Mouse (Mus musculus) liver, embryonic 16.5 days (tissue): ENCODE results near the gene Dennd4b. TPM values are rescaled to one million over a fixed set of nuclear protein-coding genes. Genes with fewer than 3 reads are reported as not detected.
"Not testable (repeated sequence)": the region's sequence is repeated elsewhere in the genome, so short reads cannot be mapped to it uniquely, and the experiment has no call there.

Experiments used
- ATAC-seq: fragments of 200-750 bp; cut with Nextera tagmentation; 2 replicates; pipeline ENCODE4 v1.8.0; 2017; ENCODE audit warnings: low read depth, mild to moderate bottlenecking, moderate number of reproducible peaks, moderate library complexity
- H3K27ac ChIP-seq: fragments of 300-500 bp; sonication (generic); 2 replicates; pipeline ENCODE4 v1.5.1; 2014; ENCODE audit warnings: mild to moderate bottlenecking, low read length
- H3K27me3 ChIP-seq: fragments of 300-500 bp; sonication (generic); 2 replicates; pipeline ENCODE4 v1.6.1; 2014; ENCODE audit warnings: low read depth, low read length, mixed read lengths; ENCODE audit not compliant: control insufficient read depth, insufficient read depth
- H3K36me3 ChIP-seq: fragments of 300-500 bp; sonication (generic); 2 replicates; pipeline ENCODE4 v1.6.1; 2014; ENCODE audit warnings: mild to moderate bottlenecking; ENCODE audit not compliant: control insufficient read depth, insufficient read depth
- H3K4me1 ChIP-seq: fragments of 300-500 bp; sonication (generic); 2 replicates; pipeline ENCODE4 v1.6.1; 2014; ENCODE audit warnings: low read depth, low read length, mixed read lengths; ENCODE audit not compliant: control insufficient read depth
- H3K4me2 ChIP-seq: fragments of 300-500 bp; sonication (generic); 2 replicates; pipeline ENCODE4 v1.6.1; 2014; ENCODE audit warnings: low read depth, low read length, mixed read lengths
- H3K4me3 ChIP-seq: fragments of 300-500 bp; sonication (generic); 2 replicates; pipeline ENCODE4 v1.5.1; 2014; ENCODE audit warnings: low read depth, mild to moderate bottlenecking, low read length
- H3K9ac ChIP-seq: fragments of 300-500 bp; sonication (generic); 2 replicates; pipeline ENCODE4 v1.6.1; 2014; ENCODE audit warnings: low read depth, low read length
- H3K9me3 ChIP-seq: fragments of 300-500 bp; sonication (generic); replicated peaks from 2 replicates; pipeline ENCODE4 v1.6.1; 2016; ENCODE audit warnings: low read length; ENCODE audit not compliant: control insufficient read depth
- WGBS: fragments of 180-500 bp; shearing (Covaris S2); extraction: QIAGEN DNeasy Blood & Tissue Kit; methylation state at CpG from one replicate; pipeline ENCODE4 v1.1.7; 2014; ENCODE audit not compliant: insufficient replicate concordance; 5-methylcytosine and 5-hydroxymethylcytosine counted together
- polyA plus RNA-seq: library from polyadenylated mRNA; unstranded; fragments of >200 nt; fragmentation: Nextera tagmentation; extraction: Ambion mirVana; gene quantifications from 2 replicates; pipeline ENCODE4 v1.2.1, GENCODE M21; 2015

The Dennd4b gene
- polyA plus RNA-seq, 1 experiment from 2014 or later: 2.8 TPM

DNA sequence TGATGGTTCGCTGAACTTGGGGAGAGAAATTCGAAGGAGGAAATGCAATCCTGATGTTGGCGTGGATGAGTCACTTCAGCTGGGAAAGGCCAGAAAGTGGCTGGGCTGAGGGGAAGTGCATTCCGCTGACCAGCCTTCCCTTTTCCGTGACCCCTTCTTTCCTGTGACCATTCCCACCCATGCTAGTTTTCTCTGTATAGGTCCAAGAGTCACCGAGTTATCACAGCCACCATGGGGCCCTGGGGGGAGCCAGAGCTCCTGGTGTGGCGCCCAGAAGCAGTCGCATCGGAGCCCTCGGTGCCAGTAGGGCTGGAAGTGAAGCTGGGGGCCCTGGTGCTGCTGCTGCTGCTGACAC, 16.3 kb upstream of the Dennd4b start:
- H3K9me3 ChIP-seq: no peaks in the 10 kb centered on the region
- peak overlapping the region; percentile 75 for H3K27ac ChIP-seq

DNA sequence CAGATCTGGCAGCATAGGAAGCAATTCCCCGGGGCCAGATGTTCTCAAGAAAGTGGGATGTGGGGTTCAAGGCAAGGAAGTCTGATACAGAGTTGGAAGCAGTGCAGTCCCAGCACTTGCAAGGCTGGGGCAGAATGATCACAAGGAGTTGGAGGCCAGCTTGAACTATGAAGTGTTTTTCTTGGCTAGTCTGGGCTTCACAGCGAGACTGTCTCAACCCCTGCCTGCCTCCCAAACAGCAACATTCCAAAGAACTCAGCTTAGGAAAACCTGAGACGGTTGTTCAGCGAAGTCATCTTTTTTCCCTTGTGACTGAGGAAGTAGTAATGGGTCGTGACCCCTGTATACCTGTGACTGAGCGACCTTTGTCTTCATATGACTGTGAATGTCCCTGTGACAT, 14.2 kb upstream of the Dennd4b start:
- H3K9me3 ChIP-seq: no peaks in the 10 kb centered on the region
- H3K9ac ChIP-seq: no peak overlapping the region
- peaks cover 23% of the 10 kb centered on the region for H3K4me1 ChIP-seq
- H3K36me3 ChIP-seq: no peaks in the 10 kb centered on the region; the same call in 1 of the 2 replicates
- no peaks in the 10 kb centered on the region for H3K27me3 ChIP-seq
- ATAC-seq: no peak
- 77% methylated on average over 6 of the region's 6 CpGs for WGBS
- H3K4me3 ChIP-seq: no peak overlapping the region
- H3K27ac ChIP-seq: no peak overlapping the region
- H3K4me2 ChIP-seq: no peak overlapping the region

More for the DNA sequence above, 16.3 kb upstream of the Dennd4b start:
- ATAC-seq: peak; percentile 25; the same call in 1 of the 2 replicates
- H3K4me3 ChIP-seq: peak overlapping the region; percentile 75
- peak overlapping the region; percentile 85 for H3K4me2 ChIP-seq
- no peaks in the 10 kb centered on the region; the same call in 1 of the 2 replicates for H3K36me3 ChIP-seq
- peak overlapping the region; percentile 76 for H3K9ac ChIP-seq
- peaks cover 16% of the 10 kb centered on the region for H3K4me1 ChIP-seq
- no peaks in the 10 kb centered on the region for H3K27me3 ChIP-seq
- 2% methylated on average over 10 of the region's 10 CpGs for WGBS

DNA sequence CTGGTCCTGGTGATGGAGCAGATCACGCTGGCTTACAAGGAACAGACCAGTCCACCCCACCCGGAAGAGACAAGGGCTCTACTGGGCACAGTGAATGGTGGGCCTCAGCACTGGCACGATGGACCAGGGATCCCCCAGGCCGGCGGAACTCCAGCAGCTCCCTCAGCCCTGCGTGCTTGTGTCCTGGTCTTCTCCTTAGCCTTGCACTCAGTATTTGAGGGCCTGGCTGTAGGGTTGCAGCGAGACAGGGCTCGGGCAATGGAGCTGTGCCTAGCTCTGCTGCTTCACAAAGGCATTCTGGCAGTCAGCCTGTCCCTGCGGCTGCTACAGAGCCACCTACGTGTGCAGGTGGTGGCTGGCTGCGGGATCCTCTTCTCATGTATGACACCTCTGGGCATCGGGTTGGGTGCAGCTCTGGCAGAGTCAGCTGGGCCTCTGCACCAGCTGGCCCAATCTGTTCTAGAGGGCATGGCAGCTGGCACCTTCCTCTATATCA, 13.2 kb upstream of the Dennd4b start:
- H3K4me1 ChIP-seq: peaks cover 23% of the 10 kb centered on the region
- WGBS: 86% methylated on average over 8 of the region's 12 CpGs
- ATAC-seq, H3K9ac ChIP-seq, H3K9me3 ChIP-seq, H3K4me3 ChIP-seq, H3K4me2 ChIP-seq, H3K27ac ChIP-seq, H3K27me3 ChIP-seq, H3K36me3 ChIP-seq: not testable (repeated sequence)

DNA sequence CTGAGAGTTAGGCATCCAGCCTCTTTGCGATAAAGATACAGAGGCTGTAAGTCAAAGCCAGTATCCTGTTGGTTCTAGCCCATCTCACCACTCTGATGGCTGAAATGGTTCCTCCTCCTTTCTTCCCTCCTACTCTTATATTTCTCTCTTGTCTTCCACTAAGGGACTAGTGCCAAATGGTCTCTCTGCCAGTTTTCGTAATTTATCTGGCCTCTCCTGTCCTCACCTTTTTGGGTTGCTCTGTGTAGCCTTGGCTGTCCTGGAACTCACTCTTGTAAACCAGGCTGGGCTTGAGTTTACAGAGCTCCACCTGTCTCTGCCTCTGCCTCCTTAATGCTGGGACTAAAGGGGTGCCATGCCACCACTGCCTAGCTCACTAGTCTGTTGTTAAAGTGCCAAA, 12.3 kb upstream of the Dennd4b start:
- not testable (repeated sequence) for H3K4me3 ChIP-seq, ATAC-seq, H3K4me2 ChIP-seq, H3K9ac ChIP-seq, H3K36me3 ChIP-seq, H3K27me3 ChIP-seq, H3K9me3 ChIP-seq, H3K27ac ChIP-seq
- 69% methylated on average over 2 of the region's 2 CpGs for WGBS
- peaks cover 20% of the 10 kb centered on the region for H3K4me1 ChIP-seq

DNA sequence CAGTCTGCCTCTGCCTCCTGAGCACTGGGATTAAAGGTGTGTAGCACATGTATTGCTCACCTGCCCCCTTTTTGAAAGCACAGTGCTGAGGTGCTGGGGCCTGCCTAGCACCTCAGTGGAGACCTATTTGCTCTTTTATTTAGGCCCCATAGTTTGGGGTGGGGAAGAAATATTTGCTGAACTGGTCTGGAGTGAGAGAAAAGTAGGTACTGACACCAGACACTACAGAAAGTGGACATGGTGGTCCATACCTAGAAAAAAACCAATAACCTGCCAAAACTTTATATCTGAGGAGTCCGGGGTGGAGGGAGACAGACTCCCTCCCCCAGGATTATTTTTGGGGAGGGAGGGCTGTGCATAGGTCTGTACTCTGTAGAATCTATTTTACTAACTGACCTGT, 11.8 kb upstream of the Dennd4b start:
- ATAC-seq, H3K9ac ChIP-seq, H3K27ac ChIP-seq, H3K9me3 ChIP-seq, H3K36me3 ChIP-seq, H3K27me3 ChIP-seq, H3K4me2 ChIP-seq, H3K4me3 ChIP-seq: not testable (repeated sequence)
- peaks cover 19% of the 10 kb centered on the region for H3K4me1 ChIP-seq
- WGBS: 54% methylated on average over 1 of the region's 1 CpGs

- Histone ChIP-seq H3K36me3 (no peaks in the 10 kb centered on the region; the same call in 1 of the 2 replicates), H3K4me1 (peaks cover 12% of the 10 kb centered on the region), H3K9me3 (no peaks in the 10 kb centered on the region), H3K27me3 (no peaks in the 10 kb centered on the region), H3K27ac (peak within 1 kb of the TSS; percentile 85), H3K9ac (peak within 1 kb of the TSS; percentile 85), H3K4me2 (peak within 1 kb of the TSS; percentile 85), H3K4me3 (peak within 1 kb of the TSS; percentile 83)
- WGBS: 2% methylated on average over 40 of the region's 40 CpGs
- peak; percentile 99 for ATAC-seq
Measured at GRCm38 (mm10) chr3:90253653-90254418, 11.1 kb upstream of the Dennd4b start, which contains the start of gene Crtc2. Gene Crtc2 (plus strand): TSS chr3:90254163.

DNA sequence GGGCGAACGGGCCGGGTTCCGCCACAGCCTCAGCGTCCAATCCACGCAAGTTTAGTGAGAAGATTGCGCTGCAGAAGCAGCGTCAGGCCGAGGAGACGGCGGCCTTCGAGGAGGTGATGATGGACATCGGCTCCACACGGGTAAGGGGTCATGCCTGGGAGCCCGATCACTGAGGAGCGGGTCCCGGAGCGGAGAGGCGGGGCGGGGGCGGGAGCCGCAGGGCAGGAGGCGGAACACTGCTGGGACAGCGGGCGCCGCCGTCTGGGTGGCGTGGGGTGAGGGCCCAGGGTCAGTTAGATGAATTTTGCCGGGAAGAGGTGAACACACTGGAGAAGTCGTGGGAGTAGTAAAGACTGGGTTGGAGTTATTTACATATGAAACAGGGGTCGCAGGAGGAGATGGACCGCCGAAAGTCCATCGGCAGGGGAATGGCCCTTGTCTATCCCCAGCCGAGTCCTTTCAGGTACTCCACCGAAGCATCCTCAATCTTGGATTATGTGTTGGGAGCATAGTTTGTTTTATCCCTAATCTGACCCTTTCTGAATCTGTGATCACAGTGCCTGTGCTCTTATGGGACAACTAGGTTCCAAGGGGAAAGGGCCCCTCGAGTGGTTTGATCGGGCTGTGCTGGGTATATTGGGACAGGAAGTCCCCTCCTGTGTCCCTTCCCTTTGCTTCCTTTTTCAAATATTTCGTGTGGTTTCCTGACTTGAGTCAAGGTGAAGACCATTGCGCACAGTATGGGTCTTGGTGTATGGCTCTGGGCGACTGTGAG, 10.4 kb upstream of the Dennd4b start:
- WGBS: under 1% methylated on average over 41 of the region's 41 CpGs
- peaks cover 4% of the 10 kb centered on the region for H3K36me3 ChIP-seq
- peak overlapping the region; percentile 85 for H3K4me2 ChIP-seq
- peaks cover 7% of the 10 kb centered on the region for H3K4me1 ChIP-seq
- H3K27me3 ChIP-seq: no peaks in the 10 kb centered on the region
- H3K27ac ChIP-seq: peak overlapping the region; percentile 85
- H3K9me3 ChIP-seq: no peaks in the 10 kb centered on the region
- H3K4me3 ChIP-seq: peak overlapping the region; percentile 83
- H3K9ac ChIP-seq: peak overlapping the region; percentile 85
- ATAC-seq: peak; percentile 66

DNA sequence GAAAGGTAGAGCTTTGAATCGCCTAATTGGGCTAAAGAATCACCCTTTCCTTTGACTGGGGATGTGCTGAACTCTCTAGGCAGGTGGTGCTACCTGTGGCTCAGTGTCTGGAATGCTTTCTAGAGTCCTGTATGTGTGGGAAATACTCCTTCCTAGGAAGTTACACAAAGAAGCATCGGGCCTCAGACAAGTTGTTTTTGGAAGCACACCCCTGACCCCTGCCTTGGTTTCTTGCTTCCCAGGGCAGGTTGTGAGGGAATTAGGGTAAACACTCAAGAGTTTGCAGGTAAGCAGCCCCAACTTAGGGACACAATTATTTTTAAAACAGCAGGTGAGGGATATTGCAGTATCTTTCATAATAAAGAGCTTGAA, 9.8 kb upstream of the Dennd4b start:
- peaks cover 5% of the 10 kb centered on the region; the same call in 1 of the 2 replicates for H3K36me3 ChIP-seq
- H3K27me3 ChIP-seq: no peaks in the 10 kb centered on the region
- peaks cover 7% of the 10 kb centered on the region for H3K4me1 ChIP-seq
- peak overlapping the region; percentile 85 for H3K4me2 ChIP-seq
- no peaks in the 10 kb centered on the region for H3K9me3 ChIP-seq
- H3K27ac ChIP-seq: peak overlapping the region; percentile 85
- 6% methylated on average over 2 of the region's 2 CpGs for WGBS
- ATAC-seq: no peak
- peak overlapping the region; percentile 83 for H3K4me3 ChIP-seq
- peak overlapping the region; percentile 85 for H3K9ac ChIP-seq
